Mouse (Mus musculus) kidney, adult 9 months (tissue): ENCODE measurements at regions not wholly inside any gene's neighbourhood (a gene's known extent, or its start where the extent isn't known, plus 50 kb on each side); places are given as distances from the start of the nearest gene placed in this dataset.

Experiments used
- DNase-seq: peaks from one replicate; pipeline ENCODE4 v3.0.0; 2022

DNA sequence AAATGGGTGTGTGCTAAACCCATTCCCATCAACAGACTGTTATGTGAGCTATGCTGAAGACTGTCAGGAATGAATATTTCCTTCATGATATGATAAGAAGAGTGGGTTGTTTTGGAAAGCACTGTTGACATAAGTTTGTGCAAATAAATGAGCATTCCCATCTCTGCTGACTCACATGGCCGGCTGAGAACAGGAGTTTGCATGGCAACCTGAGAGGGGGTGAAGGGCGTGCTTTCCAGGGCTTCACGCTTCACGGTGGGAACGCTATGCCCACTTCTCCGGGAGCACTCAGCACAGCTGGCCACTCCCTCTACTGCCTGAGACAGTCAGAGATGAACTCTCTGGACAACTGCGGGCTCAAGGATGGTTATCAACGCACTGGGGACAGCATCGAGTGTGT, 348.9 kb upstream of the Slc24a5 start:
- no peak for DNase-seq

DNA sequence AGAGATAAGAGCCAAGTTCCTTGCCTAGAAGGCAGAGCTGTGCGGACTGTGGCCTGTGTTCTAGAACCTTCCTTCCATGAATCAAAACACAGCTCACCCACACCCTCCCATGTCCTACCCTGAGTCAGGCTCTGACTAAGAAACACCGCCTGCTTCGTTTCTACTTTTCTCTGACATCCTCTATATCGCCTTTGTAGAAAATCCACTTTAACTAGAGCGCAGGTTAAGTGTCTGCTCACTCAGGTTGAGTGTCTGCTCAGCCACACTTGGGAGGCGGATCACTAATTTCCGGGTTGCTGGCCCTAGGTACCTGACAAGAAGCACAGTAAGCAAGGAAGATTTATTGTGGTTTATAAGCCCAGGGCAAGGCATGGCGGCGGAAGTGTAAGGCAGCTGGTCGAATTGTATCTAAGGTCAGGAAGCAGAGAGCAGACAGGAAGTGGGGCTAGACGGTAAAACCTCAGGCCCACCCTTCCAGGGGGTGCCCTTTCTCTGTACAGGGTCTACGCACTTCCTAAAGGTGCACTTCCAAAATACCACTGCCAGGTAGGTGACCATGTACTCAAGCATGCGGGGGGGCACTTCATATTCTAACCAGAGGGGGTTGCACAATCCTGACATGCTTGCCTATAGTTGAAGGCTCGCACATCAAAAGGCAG, 348.0 kb upstream of the Slc24a5 start:
- DNase-seq = peak; percentile 22

DNA sequence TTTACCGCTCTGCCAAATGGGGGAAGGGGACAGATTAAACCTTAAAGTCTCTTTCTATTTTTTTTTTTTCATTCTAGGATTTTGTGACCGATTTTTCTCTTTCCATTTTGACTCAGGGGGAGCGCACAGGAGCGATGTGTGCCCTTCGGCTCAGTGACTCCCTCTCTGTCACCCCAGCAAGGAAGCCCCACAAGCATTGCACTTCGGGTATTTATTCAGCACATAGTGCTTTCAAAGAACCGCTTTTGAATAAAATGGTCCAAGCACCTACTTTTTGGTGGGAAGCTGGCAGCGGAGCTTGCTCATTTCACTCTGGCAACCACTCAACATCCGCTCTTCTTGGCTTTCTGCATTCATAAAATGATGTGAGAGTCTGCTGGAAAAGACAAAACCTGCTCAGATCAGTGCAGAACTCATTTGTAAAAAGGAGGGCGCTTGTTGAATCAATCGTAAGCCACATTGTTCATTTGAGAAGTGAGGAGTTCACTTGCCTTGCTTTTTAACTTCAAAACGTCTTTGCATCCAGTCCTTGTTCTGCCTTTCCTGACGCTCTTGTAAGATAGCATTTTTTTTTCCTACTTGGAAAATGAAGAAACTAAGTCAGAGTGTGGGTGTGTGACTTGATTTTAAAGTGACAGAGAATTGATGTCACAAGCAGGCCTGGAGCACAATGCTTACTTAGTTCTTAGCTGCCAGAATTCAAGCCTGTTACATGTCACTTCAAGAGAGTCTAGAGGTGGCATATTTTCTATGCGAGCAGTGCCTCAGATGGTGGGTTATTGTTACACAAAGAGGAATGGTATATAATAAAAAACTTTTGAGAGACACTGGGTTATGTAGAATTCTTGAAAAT, 347.1 kb upstream of the Slc24a5 start:
- DNase-seq = no peak

DNA sequence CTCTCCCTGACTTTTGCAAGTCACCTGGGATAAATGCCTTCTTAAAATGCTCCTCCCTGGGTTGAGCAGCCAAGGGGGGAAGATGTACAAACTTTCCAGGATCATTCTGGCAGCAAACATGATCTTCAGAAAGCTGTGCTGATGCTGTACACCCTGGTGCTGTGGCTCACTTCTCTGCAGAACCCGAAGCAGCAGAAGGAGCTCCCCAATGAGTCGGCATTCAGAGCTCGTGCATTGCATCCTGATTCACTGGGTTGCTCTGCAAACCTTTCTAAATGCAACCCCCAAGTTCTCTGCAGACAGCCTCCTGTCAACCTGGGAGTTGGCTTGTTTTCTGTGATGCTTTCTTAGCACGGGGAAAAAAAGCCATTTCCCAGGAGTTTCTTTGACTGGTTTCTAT, 343.8 kb upstream of the Slc24a5 start:
- DNase-seq = no peak

DNA sequence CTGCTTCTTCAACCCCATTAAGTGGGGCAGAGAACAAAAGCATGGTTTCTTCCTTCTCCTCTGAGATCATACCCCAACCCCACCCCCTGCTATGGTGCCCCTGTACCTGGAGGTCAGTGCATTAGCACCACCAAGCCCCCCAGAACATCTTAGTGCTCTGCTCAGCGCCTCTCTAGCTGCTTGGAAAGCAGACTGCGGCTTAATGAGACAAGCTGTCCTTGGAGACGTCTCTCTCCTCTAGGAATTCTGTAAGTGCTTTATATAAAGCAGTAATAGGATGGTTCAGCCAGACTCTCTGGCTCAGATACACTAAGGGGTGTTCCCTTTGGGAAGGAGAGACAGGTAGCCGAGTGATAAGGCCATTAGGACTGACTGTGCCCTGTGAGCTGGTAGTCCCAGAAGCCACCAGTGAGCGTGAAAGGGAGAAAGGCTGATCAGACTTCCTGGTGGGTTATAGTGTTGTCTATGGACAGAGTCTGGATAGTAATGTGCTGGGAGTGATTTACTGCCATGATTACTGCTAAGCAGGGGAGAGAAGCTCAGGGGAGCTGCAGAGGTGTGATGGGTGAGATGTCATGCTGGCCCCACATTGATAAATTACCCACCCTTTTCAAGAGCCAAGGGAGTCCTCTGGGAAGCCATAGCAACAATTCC, 343.0 kb upstream of the Slc24a5 start:
- no peak for DNase-seq

DNA sequence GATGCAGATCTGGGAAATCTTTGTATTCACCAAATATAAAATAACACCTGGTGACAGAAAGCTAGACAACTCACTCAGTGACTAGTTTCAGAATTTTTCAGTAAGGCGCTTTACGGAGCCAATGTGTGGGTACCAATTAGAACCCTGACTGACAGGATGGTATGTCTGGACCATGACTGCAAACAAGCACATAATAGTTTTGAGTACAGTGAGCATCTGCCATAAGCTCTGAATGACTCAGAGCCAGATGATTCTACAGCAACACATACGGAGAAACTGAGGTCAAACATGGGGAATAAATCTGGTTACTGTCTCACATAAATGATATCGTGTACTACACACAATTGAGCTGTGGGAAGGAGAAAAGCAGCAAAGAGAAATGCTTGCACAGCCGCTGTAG, 339.9 kb upstream of the Slc24a5 start:
- DNase-seq = no peak

DNA sequence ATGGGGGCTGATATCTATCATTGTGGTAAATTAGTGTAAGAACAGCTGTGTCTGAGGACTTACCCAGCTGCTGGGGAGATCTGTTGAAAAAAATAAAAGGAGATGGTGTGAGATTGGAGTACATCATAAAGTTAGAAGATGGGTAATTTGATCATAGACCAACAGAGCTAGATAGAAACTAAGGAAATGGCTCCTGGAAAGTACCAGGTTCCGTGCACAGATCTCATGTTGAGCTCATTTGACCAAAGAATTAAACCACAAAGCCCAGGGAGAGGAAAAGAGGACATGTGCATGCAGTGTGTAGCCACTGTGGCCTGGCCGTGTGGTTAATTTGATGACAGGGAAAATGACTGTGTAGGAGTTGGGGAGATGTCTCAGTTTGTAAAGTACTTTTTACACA, 335.3 kb upstream of the Slc24a5 start:
- no peak for DNase-seq

DNA sequence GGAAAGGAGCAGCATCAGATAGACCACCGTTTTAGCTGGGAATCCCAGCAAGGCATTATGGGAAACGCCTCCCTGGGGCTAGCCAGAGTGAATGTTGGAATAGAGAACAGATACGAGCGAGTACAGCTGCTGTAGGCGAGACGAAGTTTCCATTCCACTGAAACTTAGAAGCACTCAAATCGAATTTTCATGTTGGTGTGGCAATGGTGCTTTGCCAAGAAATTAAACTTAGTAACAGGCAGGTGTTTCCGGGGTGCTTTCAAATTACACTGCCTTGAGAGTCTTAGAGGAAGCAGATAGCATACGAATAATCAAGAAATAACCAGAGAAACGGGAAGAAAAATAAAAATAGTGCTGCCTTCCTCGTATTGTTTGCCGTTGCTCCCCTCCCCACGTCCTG, 327.1 kb upstream of the Slc24a5 start:
- DNase-seq = peak; percentile 10

DNA sequence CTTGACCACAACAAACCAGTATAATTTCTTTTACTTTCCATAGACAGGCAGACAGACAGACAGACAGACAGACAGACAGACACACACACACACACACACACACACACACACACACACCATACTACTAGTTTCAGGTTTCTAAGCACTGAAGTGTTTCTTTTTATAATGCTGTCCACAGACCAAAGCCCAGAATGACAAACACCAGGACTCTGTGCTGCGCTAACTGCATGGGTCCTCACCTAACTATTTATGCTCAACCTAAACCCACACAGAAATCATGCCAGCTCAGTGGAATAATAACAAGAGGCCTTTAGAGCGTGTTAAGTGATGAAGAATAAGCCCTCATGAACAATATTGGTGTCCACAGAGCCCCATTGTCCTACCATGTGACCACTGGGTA, 325.0 kb upstream of the Slc24a5 start:
- no peak for DNase-seq

DNA sequence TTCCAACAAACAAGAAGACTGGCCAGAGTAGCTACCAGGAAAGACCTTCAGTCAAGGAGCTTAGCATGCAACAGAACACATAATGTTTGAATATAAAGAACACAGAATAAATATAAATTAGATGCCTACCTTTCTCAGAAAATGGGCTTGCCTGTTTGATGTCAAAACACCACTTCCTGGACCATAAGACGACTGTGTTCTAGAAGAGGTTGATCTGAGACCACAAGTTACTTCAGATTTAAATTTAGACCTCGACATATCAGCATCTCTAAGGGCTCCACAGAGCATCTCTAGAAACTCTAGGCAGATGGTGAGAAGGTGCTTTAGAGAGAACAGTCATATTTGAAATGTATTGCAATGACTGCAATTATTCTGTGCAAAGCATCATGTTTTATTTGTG, 322.9 kb upstream of the Slc24a5 start:
- no peak for DNase-seq

DNA sequence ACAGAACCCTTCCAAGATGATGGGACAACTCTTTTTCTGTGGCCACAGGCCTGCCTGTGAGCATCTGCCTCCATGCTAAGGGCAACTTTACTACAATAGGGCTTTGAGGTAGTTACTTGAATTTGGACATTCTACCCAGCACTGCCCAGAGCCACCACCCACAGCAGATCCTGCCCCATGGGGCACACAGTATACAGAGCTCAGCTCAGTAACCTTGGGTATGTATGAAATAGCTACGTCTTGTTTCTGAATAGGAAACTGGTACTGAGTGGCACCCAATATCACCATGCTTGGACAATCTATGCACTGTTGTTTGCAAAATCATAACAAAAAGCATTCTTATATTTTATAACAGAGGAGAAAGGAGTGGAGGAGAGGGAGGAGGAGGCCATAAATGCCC, 320.8 kb upstream of the Slc24a5 start:
- DNase-seq = no peak

DNA sequence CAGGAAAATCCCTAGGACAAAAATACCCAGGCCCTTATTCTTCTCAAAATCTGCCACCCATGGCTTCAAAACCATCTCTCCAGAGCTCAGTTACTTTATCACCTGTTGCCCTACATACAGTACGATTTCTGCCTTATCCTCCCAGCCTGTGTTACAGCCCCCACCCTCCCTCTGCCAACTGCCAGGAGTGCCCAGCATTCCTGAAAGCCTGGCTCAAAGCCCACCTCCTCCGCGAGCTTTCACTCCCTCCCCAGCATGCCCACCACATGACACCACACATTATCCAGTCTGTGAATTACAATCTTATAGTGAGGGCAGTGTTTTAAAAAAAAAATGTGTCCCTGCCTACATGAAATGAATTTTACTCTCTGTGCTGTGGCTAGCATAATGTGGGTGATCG, 320.3 kb upstream of the Slc24a5 start:
- DNase-seq = no peak

DNA sequence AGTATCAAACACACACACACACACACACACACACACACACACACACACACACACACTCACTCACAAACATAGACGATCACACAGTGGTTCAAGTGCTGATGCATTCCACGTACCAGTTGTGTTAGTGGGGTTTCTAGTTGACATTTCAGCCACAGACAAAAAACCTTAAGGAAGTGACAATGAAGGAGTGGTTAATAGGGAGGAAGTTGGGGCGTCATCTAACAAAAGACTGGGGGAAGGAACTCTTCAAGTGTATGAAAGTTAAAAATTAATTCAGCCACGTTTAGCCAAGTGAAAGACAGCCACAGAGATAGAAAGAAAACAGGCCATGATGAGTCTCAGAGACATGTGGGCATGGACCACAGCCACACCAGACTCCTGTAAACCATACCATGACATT, 316.1 kb upstream of the Slc24a5 start:
- DNase-seq = no peak

DNA sequence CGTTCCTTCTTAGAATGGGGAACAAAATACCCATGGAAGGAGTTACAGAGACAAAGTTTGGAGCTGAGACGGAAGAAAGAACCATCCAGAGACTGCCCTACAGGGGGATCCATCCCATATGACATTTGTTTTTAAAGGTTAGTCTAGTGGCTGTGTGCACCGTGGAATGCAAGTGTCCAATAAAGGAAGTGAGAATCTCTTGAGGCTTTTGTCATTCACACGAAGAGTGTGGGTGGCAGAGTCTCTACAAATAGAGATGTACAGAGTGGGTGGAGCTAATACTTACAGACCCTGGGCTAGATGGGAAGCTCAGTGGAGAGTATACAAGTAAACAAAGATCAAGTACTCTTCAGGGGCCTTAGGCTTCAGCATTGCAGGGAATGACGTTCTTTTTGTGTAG, 314.2 kb upstream of the Slc24a5 start:
- DNase-seq = no peak

DNA sequence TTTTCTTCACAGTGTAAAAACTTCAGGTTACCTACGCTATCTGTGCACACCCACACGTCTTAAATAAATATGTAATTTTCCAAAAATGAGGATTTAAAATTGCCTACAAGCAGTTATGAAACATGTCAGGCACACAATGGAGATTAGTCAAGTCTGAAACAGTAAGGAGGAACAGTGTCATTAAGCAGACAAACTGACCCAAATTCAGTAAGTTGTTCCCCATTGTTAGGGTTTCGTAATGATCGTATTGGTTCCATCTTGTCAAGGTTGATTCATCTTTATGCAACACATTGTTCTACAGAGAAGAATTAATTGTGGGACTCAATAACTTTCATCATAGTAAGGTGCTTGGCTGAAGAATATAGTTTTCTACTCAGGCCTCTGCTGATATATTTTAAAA, 312.7 kb upstream of the Slc24a5 start:
- DNase-seq = no peak

DNA sequence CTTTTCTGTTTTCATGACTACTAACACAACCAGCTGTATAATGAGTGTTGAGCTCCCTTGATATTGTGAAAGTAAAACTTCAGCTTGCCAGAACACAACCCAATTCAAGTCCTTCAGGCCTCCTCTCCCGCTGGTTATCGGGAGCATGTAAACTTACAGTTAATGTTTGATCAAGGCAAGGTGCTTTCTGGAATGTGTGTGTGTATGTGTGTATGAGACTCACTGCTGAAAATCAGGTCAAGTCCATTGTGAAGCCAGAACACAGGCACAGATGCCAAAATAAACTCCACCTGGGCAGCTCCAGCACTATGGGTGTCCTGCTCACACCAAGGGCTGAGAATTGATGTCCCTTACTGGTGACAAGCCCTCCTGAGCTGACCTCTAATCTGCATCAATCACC, 308.9 kb upstream of the Slc24a5 start:
- DNase-seq = peak; percentile 45

DNA sequence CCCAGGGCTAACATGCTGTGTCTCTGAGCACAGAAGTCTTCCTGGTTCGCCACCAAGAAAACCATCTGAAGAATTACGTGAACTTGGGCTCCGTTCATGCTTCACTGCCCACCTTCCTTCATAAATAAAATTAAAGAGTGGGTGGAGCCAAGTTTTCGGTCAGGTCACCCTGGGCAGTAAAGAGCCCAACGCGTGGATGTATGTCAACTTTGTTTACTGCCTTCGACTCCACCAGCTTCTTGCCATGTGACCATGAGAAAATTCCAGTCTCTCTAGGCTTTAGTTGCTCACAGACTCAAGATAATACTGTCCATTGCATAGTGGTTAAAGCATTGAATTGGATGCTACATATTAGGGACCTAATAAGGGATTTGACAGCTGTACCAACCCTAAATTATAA, 304.3 kb upstream of the Slc24a5 start:
- no peak for DNase-seq

DNA sequence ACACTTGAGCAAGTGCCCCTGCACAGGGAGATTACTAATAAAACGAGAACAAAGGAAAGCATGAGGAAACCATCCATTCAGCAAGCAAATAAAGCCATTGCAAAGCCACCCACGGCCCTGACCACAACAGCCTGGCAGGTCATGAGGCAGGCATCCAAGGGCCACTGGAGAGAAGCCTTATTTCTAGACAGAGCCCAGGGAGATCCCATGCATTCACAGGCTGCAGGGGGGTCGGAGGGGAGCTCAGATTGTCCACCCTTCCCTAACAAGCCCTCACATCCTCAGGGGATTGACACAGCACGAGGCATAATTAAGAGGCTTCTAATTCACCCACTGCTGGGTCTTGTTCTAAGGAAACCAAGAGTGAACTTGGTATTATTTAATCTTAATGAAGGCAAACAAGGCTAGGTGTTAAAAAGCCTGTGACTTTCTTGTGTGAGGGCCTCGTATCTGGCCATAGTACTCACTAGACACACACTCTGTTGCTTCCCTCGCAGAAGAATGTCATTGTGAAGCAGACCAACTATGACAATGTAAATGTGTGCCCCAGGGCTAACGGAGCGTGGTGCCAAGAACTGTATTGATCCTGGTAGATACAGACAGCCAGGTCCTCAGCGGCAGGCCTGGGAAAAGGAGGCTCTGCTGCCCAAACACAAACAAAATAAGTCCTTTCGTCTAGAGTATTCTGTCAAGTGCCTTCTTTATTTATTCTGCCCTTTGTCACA, 303.6 kb upstream of the Slc24a5 start:
- DNase-seq = no peak

DNA sequence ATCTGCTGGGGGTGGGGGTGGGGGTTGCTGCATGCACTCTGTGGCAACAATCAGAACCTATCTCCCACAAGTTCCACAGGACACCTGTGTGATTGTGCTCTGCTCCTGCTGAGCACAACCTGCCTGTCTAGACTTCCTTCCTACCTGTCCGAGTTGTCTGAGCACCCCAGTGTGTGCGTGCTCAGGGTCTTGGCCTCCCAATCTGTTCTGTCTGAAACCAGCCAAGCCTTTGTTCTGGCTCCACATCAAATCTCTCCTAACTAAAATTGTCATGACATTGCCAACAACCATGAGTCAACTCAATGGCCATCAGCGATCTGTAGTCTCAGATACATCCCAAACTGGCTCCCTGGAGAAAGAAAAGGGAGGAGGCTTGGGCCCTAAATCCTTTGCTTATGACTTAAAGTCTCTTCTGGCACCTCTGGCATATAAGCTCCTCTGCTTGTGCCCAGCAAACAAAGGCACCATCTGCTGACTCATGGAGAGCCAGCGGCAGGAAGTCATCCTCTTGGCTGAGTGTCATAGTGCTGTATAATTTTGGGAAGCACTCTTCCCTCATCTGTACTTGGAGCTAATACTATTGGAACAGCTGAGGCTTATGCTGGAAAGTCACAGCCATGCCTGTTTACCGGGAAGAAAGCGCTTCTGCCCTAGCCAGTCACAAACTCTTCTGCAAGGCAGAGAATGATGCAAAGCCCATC, 298.5 kb upstream of the Slc24a5 start:
- no peak for DNase-seq

DNA sequence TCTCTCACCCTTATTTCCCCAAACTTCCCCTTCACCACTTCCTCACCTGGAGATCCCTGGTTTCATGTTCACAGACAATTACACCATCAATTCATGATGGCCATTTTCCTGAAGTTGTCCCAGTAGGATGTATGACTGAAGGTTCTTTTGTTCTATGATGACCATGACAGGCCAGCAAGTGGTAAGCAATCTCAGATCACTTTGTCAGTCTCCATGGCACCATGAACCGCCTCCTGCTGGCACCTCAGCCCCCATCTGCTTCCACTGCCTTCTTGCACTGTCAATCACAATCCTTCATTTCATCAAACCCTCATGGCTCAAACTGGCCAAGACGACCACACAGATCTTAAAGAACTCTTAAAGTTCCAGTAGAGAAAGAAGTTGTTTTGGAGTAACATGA, 297.9 kb upstream of the Slc24a5 start:
- no peak for DNase-seq

DNA sequence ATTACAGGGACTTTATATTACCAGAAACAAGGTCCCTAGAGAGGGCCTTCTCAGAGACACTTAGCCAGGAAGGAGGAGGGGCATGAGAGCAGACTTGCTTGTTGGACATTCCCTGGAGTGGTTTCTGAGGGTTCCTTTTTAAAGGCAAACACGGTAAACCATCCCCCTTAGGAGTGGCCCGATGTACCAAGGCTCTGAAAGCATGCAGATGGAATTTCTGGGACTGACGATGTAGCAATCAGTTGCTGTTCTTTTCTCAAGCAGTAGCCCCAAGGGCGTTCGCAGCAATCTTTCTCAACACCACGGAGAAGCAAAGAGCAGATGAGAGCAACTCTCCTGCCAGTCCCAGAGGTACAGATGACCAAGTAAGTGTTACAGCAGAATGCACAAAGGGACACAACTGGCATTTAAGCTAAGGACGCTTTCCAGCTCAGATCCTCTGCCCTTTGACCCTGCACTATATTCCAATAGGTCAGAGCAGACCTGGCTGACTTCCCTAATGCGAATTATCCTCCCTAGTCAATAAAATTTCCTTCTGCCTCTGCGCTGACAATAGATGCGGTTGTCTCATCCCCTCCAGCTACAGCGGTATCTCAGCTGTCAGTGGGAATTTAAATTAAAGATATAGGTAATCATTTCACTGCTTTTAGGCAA, 295.7 kb upstream of the Slc24a5 start:
- no peak for DNase-seq

DNA sequence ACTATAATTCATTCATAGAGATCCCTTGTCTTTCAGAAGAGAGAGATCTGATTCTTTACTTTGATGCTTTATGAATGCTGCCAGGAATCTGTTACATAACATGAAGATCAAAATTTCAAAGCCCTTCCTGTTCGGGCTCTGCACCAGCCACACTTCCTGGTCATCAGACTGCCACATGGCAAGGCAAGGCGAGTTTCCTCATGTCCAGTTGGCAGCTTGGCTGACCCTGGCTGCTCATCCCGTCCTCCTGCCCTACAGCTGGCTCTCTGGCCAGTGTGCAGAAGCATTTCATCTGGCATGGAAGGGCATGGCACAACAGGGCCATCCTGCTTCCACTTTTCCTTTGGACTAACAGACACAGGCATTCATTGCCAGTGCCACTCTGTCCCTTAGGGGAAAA, 292.2 kb upstream of the Slc24a5 start:
- DNase-seq = peak; percentile 13
